Mouse (Mus musculus): ENCODE measurements around the gene Repin1.

Repin1 gene

GRCm38 (mm10) chr6:48591221-48591845 lies 2.4 kb upstream of the Repin1 start:
- Histone ChIP-seq H3K9me3 (ENCODE audit: low read length) (peaks cover 3% of the 10 kb centered on the region), H3K4me3 (replicated peaks; ENCODE audit: low read length) (no peak overlapping the region)

GRCm38 (mm10) chr6:48591871-48592270 lies 1.8 kb upstream of the Repin1 start:
- TF ChIP-seq POU5F1 (IDR thresholded peaks at IDR 0.05; ENCODE audit: borderline replicate concordance, low read length) = no peak
- TF ChIP-seq NANOG (IDR thresholded peaks at IDR 0.05; ENCODE audit: borderline replicate concordance, low read length) = no peak
- Histone ChIP-seq H3K27me3 (ENCODE audit: insufficient read depth, low read length) (peaks cover 66% of the 10 kb centered on the region), H3K4me1 (replicated peaks; ENCODE audit: low read depth, low read length) (peaks cover 29% of the 10 kb centered on the region), H3K4me3 (replicated peaks; ENCODE audit: low read length) (no peak overlapping the region), H3K36me3 (ENCODE audit: insufficient read depth, low read length) (no peaks in the 10 kb centered on the region), H3K9me3 (ENCODE audit: low read length) (no peaks in the 10 kb centered on the region)

More at GRCm38 (mm10) chr6:48591221-48591845, 2.4 kb upstream of the Repin1 start:
- H3K4me1 ChIP-seq (replicated peaks; ENCODE audit: low read depth, low read length) = peaks cover 24% of the 10 kb centered on the region
- H3K36me3 ChIP-seq (ENCODE audit: insufficient read depth, low read length) = no peaks in the 10 kb centered on the region
- peaks cover 61% of the 10 kb centered on the region for H3K27me3 ChIP-seq (ENCODE audit: insufficient read depth, low read length)
- TF ChIP-seq NANOG (IDR thresholded peaks at IDR 0.05; ENCODE audit: borderline replicate concordance, low read length) (no peak), CTCF (conservative IDR thresholded peaks at IDR 0.05; ENCODE audit: low read length) (no peak), POU5F1 (IDR thresholded peaks at IDR 0.05; ENCODE audit: borderline replicate concordance, low read length) (no peak)

GRCm38 (mm10) chr6:48594043-48594738 lies 508 bp downstream of the Repin1 start:
- H3K36me3 ChIP-seq (ENCODE audit: insufficient read depth, low read length) = peaks cover 4% of the 10 kb centered on the region; the same call in 1 of the 2 replicates
- H3K27me3 ChIP-seq (ENCODE audit: insufficient read depth, low read length) = peaks cover 89% of the 10 kb centered on the region
- no peaks in the 10 kb centered on the region for H3K9me3 ChIP-seq (ENCODE audit: low read length)
- H3K4me3 ChIP-seq (replicated peaks; ENCODE audit: low read length) = peak overlapping the region; percentile 82
- peaks cover 39% of the 10 kb centered on the region for H3K4me1 ChIP-seq (replicated peaks; ENCODE audit: low read depth, low read length)
- no peak for TF ChIP-seq NANOG (IDR thresholded peaks at IDR 0.05; ENCODE audit: borderline replicate concordance, low read length)
- no peak for TF ChIP-seq CTCF (conservative IDR thresholded peaks at IDR 0.05; ENCODE audit: low read length)
- TF ChIP-seq POU5F1 (IDR thresholded peaks at IDR 0.05; ENCODE audit: borderline replicate concordance, low read length) = no peak

- peaks cover 9% of the 10 kb centered on the region; the same call in 1 of the 2 replicates for H3K36me3 ChIP-seq (ENCODE audit: insufficient read depth, low read length)
Observed at GRCm38 (mm10) chr6:48595278-48595677, 1.6 kb downstream of the Repin1 start.

GRCm38 (mm10) chr6:48596545-48597232 lies 3.0 kb downstream of the Repin1 start:
- H3K4me1 ChIP-seq (replicated peaks; ENCODE audit: low read depth, low read length) = peaks cover 48% of the 10 kb centered on the region
- H3K4me3 ChIP-seq (replicated peaks; ENCODE audit: low read length) = peak overlapping the region; percentile 72
- H3K36me3 ChIP-seq (ENCODE audit: insufficient read depth, low read length) = peaks cover 9% of the 10 kb centered on the region; the same call in 1 of the 2 replicates
- peaks cover 95% of the 10 kb centered on the region for H3K27me3 ChIP-seq (ENCODE audit: insufficient read depth, low read length)
- no peaks in the 10 kb centered on the region for H3K9me3 ChIP-seq (ENCODE audit: low read length)
- TF ChIP-seq CTCF (conservative IDR thresholded peaks at IDR 0.05; ENCODE audit: low read length) = no peak
- no peak for TF ChIP-seq POU5F1 (IDR thresholded peaks at IDR 0.05; ENCODE audit: borderline replicate concordance, low read length)
- TF ChIP-seq NANOG (IDR thresholded peaks at IDR 0.05; ENCODE audit: borderline replicate concordance, low read length) = no peak

More at GRCm38 (mm10) chr6:48595278-48595677, 1.6 kb downstream of the Repin1 start:
- Histone ChIP-seq H3K4me3 (replicated peaks; ENCODE audit: low read length) (peak overlapping the region; percentile 82), H3K9me3 (ENCODE audit: low read length) (no peaks in the 10 kb centered on the region), H3K4me1 (replicated peaks; ENCODE audit: low read depth, low read length) (peaks cover 39% of the 10 kb centered on the region), H3K27me3 (ENCODE audit: insufficient read depth, low read length) (peaks cover 94% of the 10 kb centered on the region)
- TF ChIP-seq CTCF (conservative IDR thresholded peaks at IDR 0.05; ENCODE audit: low read length) (no peak), NANOG (IDR thresholded peaks at IDR 0.05; ENCODE audit: borderline replicate concordance, low read length) (no peak), POU5F1 (IDR thresholded peaks at IDR 0.05; ENCODE audit: borderline replicate concordance, low read length) (no peak)

GRCm38 (mm10) chr6:48597233-48597625 lies 3.5 kb downstream of the Repin1 start:
- Histone ChIP-seq H3K36me3 (ENCODE audit: insufficient read depth, low read length) (peaks cover 9% of the 10 kb centered on the region; the same call in 1 of the 2 replicates), H3K27me3 (ENCODE audit: insufficient read depth, low read length) (peaks cover 91% of the 10 kb centered on the region), H3K4me1 (replicated peaks; ENCODE audit: low read depth, low read length) (peaks cover 51% of the 10 kb centered on the region), H3K4me3 (replicated peaks; ENCODE audit: low read length) (peak overlapping the region; percentile 72), H3K9me3 (ENCODE audit: low read length) (no peaks in the 10 kb centered on the region)
- TF ChIP-seq POU5F1 (IDR thresholded peaks at IDR 0.05; ENCODE audit: borderline replicate concordance, low read length) = no peak

GRCm38 (mm10) chr6:48600594-48600993 lies 6.9 kb downstream of the Repin1 start:
- Histone ChIP-seq H3K4me1 (replicated peaks; ENCODE audit: low read depth, low read length) (peaks cover 41% of the 10 kb centered on the region), H3K4me3 (replicated peaks; ENCODE audit: low read length) (no peak overlapping the region), H3K36me3 (ENCODE audit: insufficient read depth, low read length) (peaks cover 9% of the 10 kb centered on the region; the same call in 1 of the 2 replicates), H3K27me3 (ENCODE audit: insufficient read depth, low read length) (peaks cover 73% of the 10 kb centered on the region), H3K9me3 (ENCODE audit: low read length) (no peaks in the 10 kb centered on the region)
- no peak for TF ChIP-seq POU5F1 (IDR thresholded peaks at IDR 0.05; ENCODE audit: borderline replicate concordance, low read length)
- no peak for TF ChIP-seq NANOG (IDR thresholded peaks at IDR 0.05; ENCODE audit: borderline replicate concordance, low read length)
- TF ChIP-seq CTCF (conservative IDR thresholded peaks at IDR 0.05; ENCODE audit: low read length) = no peak

All from E14TG2a.4 (cell line).